Mouse (Mus musculus): ENCODE results near the gene Olfr193.
"Not testable (repeated sequence)": the region's sequence is repeated elsewhere in the genome, so short reads cannot be mapped to it uniquely, and the experiment has no call there.

The Olfr193 gene

DNA sequence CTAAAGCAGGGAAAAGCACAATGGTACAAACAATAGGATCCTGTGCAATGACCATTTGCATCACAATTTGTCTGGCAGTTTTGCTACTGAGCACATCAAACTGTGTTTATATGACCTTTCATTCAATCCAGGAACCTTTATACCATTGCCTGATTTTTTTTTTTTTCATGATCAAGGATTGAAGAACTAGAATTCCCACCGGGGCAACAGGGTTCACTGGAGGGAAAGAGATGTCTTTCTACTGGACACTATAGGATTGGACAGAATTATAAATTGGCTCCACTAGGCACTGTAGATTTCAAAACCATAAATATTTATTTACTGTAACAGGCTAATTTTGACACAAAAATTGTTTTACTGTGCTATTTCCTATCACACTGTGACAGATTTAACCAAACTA lies at the start of gene Olfr193:
Olfr193 (minus strand) TSS at position 101 of the 400 bp plus-strand sequence.
- in situ Hi-C loops (cut with MboI): no loop called here

DNA sequence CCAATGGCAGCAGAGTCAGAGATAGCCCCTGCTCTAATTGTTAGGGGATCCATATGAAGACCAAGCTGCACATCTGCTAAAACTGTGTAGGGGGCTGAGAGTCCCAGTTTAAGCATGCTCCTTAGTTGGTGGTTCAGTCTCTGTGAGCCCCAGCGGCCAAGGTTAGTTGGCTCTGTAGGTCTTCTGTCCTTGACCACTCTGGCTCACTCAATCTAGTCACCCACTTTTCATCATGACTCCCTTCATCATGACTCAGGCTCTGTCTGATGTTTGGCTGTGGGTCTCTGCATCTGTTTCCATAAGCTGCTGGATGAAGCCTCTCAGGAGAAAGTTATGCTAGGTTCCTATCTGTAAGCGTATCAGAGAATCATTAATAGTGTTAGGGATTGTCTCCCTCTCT lies 40.3 kb upstream of the Olfr193 start:
- in situ Hi-C loops (cut with MboI): no loop called here

- in situ Hi-C loops (cut with MboI): no loop called here
These were observed 35.1 kb upstream of the Olfr193 start, which contains the start of gene Olfr195 for GRCm38 (mm10) chr16:59146746-59147145. Gene Olfr195, plus strand, starts transcription at chr16:59147046.

DNA sequence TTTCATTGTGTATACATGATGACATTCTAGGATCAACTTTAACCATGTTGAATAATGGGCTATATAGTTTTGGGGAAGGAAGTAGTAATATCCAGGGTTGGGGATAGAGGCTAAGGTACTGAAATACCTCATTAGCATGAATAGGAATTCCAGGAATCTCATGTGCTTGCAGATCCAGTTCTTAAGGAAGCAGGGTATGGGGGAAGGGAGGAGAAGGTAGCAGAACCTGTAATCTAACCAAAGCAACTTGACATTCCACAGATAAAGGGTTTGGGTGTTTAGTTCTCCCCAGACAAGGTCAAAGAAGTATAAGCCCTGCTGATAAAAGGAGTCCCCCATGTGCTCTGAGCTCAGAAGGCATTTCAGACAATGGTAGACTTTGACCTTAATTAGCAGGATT lies 29.4 kb upstream of the Olfr193 start:
- in situ Hi-C loops (cut with MboI): no loop called here

- in situ Hi-C loops (cut with MboI): no loop called here
These were observed 19.1 kb upstream of the Olfr193 start for GRCm38 (mm10) chr16:59130740-59131139.

DNA sequence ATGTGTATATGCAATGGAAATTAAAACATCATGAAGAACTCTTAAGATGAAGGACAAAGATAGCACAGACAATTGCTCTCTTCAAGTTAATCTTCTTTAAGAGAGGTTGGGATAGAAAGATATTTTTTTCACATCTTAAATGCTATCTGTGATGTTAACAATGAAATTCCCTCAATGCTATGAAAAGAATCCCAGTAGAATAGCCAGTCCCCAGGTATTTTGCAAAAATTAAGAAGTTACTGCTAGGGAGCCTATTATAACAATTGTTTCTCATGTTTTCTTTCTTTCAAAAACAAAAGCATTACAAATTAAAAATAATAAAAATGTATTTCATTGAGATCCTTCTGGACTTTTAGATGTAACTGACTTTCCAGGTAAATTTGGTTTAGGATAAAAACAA lies 9.3 kb upstream of the Olfr193 start, which contains the start of gene Olfr194:
Olfr194 (minus strand) TSS at position 101 of the 400 bp plus-strand sequence.
- in situ Hi-C loops (cut with MboI): no loop called here

DNA sequence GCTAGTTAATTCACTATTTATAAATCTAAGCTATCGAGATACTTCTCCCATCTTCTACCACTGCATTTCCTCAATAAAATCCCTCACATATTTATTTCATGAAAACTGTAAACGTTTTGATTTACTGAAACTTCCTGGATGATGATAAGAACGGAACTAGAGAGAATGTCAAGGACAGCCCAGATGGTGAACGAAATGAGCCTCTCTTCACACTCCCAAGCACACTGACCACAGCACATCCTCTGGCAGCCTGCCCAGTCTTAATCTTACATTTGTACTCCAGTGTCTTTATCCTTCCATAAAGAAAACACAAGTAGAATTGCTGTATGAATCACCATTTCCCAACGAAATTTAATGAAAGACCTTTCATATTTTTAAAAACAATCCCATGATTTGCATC lies 3.2 kb downstream of the Olfr193 start:
- in situ Hi-C loops (cut with MboI): not testable (repeated sequence)

DNA sequence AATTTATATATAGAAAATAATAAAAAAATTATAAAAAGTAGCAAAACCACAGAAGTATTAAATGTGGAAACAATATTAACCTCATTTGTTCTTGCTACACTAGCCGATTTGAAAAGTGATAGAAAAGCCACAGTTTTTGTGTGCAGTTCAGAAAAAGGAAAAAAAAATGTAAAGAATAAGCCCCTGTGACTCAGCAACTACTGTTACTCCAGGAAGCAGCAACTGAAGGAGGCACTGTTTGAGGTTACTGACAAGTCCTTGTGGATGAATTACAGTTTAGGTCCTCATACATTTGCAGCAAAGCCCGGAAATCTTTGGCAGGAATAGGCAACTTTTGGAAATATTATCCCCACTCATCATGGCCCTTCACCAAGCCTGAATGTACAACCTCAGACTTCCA lies 6.4 kb downstream of the Olfr193 start:
- in situ Hi-C loops (cut with MboI): no loop called here

- in situ Hi-C loops (cut with MboI): not testable (repeated sequence)
These were observed 22.0 kb downstream of the Olfr193 start, which contains the start of gene Olfr191 for GRCm38 (mm10) chr16:59089722-59090121. Gene Olfr191, minus strand, starts transcription at chr16:59089822.

GRCm38 (mm10) chr16:59081113-59081512 lies 30.6 kb downstream of the Olfr193 start:
- in situ Hi-C loops (cut with MboI): not testable (repeated sequence)

- in situ Hi-C loops (cut with MboI): no loop called here
These were observed 33.8 kb downstream of the Olfr193 start, which contains the start of gene Olfr190 for GRCm38 (mm10) chr16:59077905-59078304. Gene Olfr190, minus strand, starts transcription at chr16:59078005.

DNA sequence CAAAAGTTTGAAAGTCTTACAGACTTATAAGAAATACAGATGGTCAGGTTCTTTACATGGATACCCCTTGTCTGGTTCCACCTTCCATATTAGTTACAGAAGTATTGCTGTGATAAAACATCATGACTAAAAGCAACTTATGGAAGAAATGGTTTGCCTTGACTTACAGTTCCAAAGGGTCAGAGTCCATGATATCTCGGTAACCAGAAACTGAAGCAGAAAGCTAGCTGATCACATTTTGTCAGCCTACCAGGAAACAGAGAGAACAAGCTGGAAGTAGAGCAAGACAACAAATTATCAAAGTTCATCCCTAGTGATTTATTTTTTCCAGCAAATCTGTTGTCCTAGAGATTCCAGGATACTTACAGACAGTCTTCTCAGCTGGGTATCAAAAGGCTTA lies 38.2 kb downstream of the Olfr193 start:
- in situ Hi-C loops (cut with MboI): no loop called here

GRCm38 (mm10) chr16:59071755-59072154 lies 39.9 kb downstream of the Olfr193 start:
- in situ Hi-C loops (cut with MboI): no loop called here

GRCm38 (mm10) chr16:59062411-59062810 lies 49.3 kb downstream of the Olfr193 start:
- in situ Hi-C loops (cut with MboI): not testable (repeated sequence)

All from mature B cell (primary cell).